Mouse (Mus musculus) G1E-ER4 (cell line): ENCODE data around the gene Man2a2. TPM values are rescaled to one million over a fixed set of nuclear protein-coding genes. Genes with fewer than 3 reads are reported as not detected.

Experiments used
- GATA1 ChIP-seq: IDR thresholded peaks from one replicate; pipeline ENCODE4 v1.8.0; 2012; ENCODE audit warnings: low read length, inconsistent platforms
- polyA plus RNA-seq: library from polyadenylated mRNA; stranded (reverse); fragments of >175 nt; gene quantifications from 2 replicates; pipeline ENCODE4 v1.2.3, GENCODE M21; 2012

The Man2a2 gene
- polyA plus RNA-seq, 1 experiment = 23.0 TPM

DNA sequence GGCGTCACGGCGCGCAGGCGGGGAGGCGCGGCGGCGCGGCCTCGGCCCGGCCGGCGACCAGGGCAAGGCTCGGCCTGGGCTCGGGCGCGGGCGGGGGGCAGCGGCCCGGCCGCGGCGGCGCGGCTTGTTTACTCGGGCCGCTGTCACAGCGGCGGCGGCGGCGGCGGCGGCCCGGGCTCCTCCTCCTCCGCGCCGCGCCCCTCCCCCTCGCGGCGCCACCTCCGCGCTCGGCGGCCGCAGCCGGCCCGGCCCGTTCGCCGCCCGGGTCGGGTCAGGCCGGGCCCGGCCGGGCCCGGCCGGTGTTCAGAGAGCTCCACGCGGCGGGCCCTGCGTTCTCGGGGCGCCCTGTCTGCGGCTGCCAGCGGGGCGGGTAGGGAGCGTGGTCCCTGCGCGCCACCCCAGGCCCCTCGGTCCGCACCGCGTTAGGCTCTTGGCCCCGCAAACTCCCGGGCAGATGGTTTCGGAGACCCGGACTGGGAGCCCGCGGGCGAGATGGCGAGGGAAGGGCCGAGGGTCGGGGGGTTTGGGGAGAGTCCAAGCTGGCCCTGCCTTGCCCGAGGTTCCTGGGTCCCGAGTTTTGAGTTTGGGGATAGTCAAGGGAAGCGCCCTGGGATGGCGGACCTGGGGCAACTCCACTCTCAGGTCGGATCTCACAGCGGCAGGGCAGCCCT, 31.6 kb upstream of the Man2a2 start:
- no peak for TF ChIP-seq GATA1

DNA sequence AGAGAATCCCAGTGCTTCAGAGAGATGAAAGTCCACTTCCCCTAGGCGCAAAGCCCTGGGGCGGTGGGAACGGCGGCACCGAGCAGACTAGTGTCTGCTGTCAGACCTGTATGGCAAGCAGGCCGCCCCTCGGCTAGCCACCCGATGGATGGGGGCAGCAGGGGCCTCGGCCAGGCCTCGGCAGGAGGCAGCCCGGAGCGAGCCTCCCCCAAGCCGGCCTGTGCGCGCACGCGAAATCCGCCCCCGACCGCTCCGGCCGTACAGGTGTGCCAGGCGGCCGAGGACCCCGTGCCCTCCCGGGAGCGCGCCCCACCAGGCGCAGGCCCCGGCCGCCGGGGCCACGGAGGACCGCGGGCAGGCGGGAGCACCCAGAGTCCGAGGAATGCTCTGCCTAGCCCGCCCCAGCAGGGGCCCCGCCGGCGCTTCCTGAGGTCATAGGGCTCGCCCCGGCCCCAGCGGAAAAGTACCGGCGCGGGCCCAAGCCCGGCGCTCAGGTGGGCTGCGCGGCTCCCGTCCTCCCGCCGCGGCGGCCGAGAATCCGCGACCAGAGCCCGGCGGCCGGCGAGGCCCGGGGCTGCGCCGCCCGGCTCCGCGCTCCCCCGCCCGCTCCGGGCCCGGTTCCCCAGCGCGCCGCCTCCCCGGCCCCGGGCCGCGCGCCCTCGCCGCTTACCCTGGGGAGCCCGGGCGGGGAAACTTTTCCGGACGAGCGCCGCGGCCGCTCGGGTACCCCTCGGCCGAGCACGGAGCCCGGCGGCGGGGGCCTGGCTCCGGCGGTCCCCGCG, 30.9 kb upstream of the Man2a2 start:
- TF ChIP-seq GATA1 = no peak

DNA sequence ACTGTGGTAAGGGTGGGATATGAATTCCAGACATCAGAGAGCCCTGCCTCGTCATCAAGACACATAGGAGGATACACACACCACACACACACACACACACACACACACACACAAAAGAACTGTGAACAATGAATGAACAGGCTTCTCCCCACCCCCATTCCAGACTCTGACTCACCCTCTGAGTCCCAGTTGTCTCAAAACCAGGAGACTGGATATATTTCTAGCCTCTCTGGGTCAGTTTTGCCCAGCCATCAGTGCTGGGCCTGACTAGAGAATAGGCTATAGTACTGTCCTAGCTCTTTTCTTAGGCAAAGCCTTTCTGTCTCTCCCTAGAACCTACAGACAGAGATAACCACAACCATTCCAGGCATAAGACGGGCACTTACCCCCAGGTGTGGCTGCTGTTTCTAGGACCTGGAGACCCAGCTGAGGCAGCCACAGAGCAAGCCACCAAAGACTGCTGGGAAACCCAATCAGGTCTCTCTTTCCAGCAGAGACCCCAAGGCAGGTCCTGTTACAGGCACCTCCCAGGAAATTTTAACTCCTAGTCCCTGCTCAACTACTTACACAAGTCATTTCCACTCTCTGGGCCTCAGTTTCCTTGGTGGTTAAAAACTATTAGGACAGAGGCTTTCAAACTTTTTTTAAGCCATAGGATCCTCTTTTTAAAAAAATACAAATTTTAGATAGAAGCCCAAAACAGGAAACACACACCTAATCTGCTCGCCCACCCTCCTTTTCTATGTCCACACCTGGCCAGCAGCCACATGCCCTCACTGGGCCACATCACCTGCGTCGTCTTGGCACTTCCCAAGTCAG, 30.1 kb upstream of the Man2a2 start:
- no peak for TF ChIP-seq GATA1

DNA sequence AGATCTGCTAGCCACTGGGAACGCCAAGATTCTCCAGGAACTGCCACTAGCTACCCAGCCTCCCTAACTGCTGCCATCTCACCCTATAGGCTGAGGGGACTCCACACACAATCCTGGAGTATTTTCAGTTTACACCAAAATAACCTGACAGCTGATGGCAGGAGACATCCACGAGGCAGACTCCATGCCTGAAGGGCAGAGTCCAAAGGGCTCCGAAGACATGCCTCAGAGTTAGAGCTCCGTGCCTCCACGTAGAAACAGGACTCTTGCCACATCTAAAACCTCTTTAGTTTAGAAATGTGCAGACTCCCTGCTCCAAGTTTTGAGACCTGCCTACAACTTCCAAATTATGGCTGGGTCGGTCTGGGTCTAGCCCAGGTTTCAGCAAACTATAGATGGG, 29.4 kb upstream of the Man2a2 start:
- no peak for TF ChIP-seq GATA1

DNA sequence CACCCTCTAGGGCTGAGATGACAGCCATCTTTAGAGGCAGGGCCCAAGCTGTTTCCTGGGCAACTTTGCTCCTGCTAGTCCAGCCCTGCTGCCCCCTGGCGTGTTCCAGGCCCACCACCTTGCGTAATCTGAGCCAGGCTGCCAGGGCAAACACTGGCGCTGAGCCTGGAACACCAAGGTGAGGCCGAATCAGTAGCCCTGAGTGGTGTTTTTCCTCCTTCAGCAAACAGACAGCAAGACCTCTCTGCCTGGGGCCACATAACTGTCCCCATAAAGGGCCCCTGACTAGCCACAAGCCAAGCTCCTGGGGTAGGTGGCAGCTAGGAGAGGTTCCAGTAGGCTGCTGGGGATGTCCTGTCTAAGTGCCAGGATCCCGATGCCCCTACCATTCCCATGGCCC, 28.9 kb upstream of the Man2a2 start:
- no peak for TF ChIP-seq GATA1

DNA sequence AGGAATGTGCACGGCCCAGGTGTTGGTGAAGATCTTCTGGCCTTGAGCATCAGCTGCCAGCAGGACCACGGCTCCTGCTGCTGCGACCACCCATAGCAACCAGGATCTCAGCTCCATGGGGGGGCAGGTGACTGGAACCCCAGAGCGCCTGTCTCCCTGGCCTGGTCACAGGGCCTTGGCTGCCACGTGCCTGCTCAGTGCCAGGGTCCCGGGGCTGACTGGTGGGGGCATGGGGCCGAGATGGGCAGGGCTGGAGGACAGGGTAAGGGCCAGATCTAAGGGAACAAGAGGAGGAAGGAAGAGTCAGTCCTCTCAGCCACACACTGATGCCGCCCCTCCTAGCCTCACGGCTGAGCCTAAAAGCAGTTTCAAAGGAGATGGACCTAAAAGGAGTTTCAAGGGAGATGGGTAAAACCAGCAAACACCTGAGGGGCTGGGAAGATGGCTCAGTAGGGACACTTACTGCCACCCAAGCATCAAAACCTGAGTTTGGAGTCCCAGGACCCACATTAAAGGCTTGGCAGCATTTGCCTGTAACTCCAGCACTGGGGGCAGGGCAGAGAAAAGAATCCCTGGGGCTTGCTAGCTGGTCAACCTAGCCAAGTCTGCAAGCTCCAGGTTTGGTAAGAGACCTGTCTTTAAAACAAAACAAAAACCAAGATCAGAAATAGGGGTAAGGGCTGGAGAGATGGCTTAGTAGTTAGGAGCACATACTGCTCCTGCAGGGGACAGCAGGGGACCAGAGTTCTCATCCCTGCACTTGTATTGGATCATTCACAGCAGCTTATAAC, 27.7 kb upstream of the Man2a2 start:
- no peak for TF ChIP-seq GATA1

DNA sequence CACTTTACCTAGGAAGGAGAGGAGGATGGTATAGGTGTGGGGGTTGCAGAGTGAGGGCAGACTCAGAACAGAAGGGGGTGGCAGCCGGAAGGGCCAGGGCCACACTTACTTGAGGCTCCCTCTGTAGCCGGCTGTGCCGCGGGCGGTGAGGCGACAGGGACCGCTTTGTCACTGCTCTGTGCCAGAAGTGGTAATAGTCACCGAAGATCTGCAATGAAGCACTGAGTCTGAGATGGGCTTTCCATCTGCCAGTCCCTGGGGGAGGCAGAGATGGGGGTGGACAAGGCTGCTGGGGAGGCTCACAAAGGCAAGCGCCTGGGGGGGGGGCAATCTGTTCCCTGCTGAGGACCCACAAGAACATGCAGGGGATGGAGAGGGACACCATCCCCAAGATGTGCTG, 26.8 kb upstream of the Man2a2 start:
- TF ChIP-seq GATA1 = no peak

DNA sequence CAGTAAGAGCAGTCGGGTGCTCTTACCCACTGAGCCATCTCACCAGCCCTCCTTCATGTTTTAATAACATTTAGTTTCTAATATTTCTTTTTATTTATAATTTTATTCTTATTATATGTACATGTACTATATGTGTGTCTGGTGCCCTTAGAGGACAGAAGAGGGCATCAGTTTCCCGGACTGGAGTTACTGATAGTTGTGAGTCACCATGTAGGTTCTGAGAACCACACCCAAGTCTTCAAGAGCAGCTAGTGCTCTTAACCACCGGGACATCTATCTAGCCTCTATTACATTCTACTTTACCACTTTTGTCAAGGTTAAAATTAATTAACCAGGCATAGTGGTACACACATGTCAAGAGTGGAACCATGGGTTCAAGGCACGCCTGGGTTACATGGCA, 23.4 kb upstream of the Man2a2 start:
- TF ChIP-seq GATA1 = no peak

DNA sequence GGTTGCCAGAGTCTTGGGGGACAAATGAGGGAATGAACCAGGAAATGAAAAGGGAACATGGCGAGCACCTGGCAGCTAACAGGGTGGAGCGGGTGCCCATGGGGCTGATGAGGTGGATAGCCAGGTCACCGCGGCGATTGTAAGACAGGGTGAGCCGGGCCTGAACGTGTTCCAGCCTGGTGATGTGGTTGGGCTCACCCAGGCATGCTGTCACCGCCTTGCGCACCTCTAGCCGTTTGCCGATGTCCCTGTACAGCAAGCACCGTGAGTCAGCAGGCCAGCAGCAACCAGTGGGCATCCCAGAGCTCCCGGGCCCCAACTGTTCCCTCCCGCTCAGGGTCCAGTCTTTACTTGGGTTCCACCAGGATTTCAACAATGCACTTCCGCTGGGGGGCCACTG, 20.9 kb upstream of the Man2a2 start:
- no peak for TF ChIP-seq GATA1

DNA sequence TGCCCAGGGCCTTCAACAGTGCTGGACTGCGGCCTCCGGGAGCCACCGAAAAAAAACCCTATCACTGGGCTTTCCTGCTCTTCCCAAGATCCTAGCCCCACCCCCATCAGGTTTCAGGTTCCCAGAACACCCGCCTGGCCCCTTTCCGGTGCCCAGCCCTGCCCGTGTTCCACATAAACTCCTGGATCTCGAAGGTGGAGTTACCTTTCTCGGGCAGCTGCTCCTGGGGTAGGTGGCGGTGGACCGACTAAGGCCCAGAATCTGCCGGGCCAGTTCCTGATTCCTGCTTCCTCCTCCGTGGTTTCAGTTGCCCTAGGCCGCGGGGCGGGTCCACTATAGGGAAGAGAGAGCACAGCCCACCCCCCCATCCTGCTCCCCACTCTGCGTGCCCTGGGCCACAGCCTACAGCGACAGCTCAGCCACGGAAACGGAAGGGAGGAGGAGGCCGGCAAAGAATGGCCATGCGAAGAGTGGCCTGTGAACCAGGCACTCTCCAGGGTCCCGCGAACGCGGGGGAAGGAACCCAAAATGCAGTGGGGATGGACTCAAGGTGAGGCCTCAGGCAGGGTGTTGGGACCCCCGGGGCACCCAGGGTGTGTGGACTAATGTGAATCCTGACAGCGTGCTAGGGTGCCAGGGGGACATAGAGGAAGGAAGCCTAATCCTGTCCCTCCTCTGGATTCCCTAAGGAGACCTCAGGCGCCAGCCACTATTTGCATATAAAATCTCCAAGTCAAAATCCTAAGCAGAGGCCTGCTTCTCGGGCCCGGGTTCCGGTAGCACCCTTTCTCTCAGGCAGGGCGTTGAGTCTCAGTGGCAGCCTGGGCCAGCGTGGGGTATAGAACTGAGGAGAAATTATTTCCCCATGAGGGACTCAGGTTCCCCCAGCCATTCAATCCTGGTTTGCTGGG, 16.7 kb upstream of the Man2a2 start, which contains the start of gene Fes:
TSS of gene Fes (minus strand) at position 314 of the 911 bp plus-strand sequence.
- no peak for TF ChIP-seq GATA1

DNA sequence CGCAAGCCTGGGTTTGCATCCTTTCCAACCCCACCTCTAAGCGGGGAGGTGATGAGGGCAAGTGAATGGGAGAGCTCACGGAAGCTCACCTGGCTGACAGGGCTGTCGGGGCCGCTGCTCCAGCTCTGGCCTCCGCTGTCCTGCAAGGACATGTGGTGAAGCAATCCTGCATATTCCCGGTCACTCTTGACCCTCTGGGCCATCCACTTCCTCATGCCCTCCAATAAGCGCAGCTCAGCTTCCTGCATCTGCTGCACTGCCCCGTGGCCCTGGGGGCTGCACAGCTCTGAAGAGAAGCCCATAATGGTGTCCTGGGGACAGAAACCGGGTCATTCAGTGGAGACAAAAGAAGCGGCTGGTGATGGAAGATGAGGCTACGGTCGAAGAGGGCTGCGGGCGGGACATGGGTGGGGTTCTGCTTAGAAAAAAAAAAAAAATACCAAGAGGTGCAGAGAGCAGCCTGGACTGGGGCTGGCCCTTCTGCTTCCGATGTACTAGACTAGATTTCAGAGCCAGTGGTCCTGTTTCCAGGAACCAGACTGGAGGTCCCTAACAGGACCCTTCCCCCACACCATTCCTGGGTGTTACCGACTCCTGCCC, 16.0 kb upstream of the Man2a2 start:
- no peak for TF ChIP-seq GATA1

DNA sequence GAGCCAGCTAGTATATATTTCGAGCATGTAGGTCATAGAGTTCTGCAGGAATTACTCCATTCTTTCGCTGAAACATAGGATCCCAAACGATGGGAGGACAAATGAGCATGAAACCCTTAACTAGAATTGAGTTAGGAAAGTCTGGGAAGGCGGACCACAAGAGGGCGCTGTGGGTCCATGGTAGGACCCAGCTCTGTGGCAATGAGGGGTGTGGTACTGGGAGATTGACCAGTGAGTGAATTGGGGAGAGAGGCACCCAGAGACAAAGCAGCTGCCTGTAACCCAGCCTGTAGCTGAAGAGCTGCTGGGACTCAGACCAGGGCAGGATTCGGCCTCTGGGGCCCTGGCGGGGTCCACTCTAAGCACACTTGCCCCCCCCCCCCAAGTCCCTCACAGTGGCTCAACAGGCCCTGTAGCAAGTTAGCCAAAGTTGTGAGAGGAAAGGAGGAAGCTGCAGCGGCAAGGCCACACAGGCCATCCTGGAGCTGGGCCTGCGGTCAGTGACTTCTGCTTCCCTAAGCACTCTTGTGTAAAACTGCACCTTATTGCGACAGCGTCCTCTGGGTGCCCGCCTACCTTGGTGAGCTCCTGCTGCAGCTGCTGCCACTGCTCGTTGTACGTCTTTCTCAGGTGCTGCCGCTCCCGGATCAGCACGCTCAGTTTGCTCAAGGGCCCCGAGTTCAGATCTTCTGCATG, 15.2 kb upstream of the Man2a2 start:
- TF ChIP-seq GATA1 = no peak

DNA sequence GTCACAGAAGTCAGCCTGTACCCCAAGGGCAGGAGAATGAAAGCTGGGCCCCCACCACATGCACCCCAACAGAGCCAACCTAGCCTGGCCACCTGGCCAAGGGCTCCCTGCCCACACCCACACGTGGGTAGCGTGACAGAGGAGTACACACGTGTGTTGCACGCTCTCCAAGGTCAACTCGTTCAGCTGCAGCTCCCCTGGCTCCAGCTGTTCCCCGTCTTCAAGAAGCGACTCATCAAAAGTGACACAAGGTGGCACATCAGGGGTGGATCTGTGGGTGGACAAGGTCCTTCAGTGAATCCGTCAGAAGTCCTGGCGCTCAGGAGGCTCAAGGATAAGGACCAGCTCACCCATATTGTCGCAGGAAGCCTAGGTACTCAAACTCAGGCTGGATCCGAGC, 11.7 kb upstream of the Man2a2 start:
- TF ChIP-seq GATA1 = no peak
